Mouse (Mus musculus) midbrain, postnatal 0 days (tissue): ENCODE measurements around the gene Mest. TPM values are rescaled to one million over a fixed set of nuclear protein-coding genes. Genes with fewer than 3 reads are reported as not detected.

Experiments used
- ATAC-seq: fragments of 200-750 bp; cut with Nextera tagmentation; 2 replicates; pipeline ENCODE4 v1.8.0; 2017; ENCODE audit warnings: moderate number of reproducible peaks, mild to moderate bottlenecking, moderate TSS enrichment, moderate library complexity; ENCODE audit not compliant: low FRiP score
- DNase-seq: peaks from one replicate; pipeline ENCODE4 v3.0.0-alpha.2; 2015; ENCODE audit warnings: low spot score
- H3K27ac ChIP-seq: fragments of 300-500 bp; sonication (generic); 2 replicates; pipeline ENCODE4 v1.5.1; 2014; ENCODE audit warnings: low read depth, mild to moderate bottlenecking, low read length, mixed read lengths
- H3K27me3 ChIP-seq: fragments of 300-500 bp; sonication (generic); 2 replicates; pipeline ENCODE4 v1.6.1; 2014; ENCODE audit warnings: low read length, control low read depth, mixed read lengths; ENCODE audit not compliant: insufficient read depth
- H3K36me3 ChIP-seq: fragments of 300-500 bp; sonication (generic); 2 replicates; pipeline ENCODE4 v1.6.1; 2014; ENCODE audit warnings: low read length, control low read depth, mixed read lengths; ENCODE audit not compliant: insufficient read depth
- H3K4me1 ChIP-seq: fragments of 300-500 bp; sonication (generic); 2 replicates; pipeline ENCODE4 v1.6.1; 2014; ENCODE audit warnings: mild to moderate bottlenecking, control low read depth, antibody characterized with exemption, low read length, mixed read lengths; ENCODE audit not compliant: insufficient read depth
- H3K4me2 ChIP-seq: fragments of 300-500 bp; sonication (generic); 2 replicates; pipeline ENCODE4 v1.6.1; 2014; ENCODE audit warnings: low read depth, mild to moderate bottlenecking, low read length, mixed read lengths; ENCODE audit not compliant: poor library complexity, severe bottlenecking
- H3K4me3 ChIP-seq: fragments of 300-500 bp; sonication (generic); 2 replicates; pipeline ENCODE4 v1.5.1; 2014; ENCODE audit warnings: low read depth, mild to moderate bottlenecking, low read length, moderate library complexity
- H3K9ac ChIP-seq: fragments of 300-500 bp; sonication (generic); replicated peaks from 2 replicates; pipeline ENCODE4 v1.6.1; 2014; ENCODE audit warnings: mild to moderate bottlenecking, low read length, moderate library complexity, mixed read lengths; ENCODE audit not compliant: poor library complexity, severe bottlenecking
- H3K9me3 ChIP-seq: fragments of 300-500 bp; sonication (generic); 2 replicates; pipeline ENCODE4 v1.6.1; 2016; ENCODE audit warnings: low read length, control low read depth
- CTCF ChIP-seq: IDR thresholded peaks from 2 replicates; pipeline ENCODE4 v1.5.1; 2016; ENCODE audit warnings: antibody characterized with exemption, mild to moderate bottlenecking
- WGBS: fragments of 180-500 bp; shearing (Covaris S2); extraction: QIAGEN DNeasy Blood & Tissue Kit; methylation state at CpG from one replicate; pipeline ENCODE4 v1.1.7; 2014; 5-methylcytosine and 5-hydroxymethylcytosine counted together
- polyA plus RNA-seq: library from polyadenylated mRNA; unstranded; fragments of >200 nt; fragmentation: Nextera tagmentation; extraction: Ambion mirVana; gene quantifications from 2 replicates; pipeline ENCODE4 v1.2.1, GENCODE M21; 2015
- total RNA-seq: library from RNA; depleted of rRNA; stranded (reverse); fragments of >200 nt; gene quantifications from 2 replicates; pipeline ENCODE4 v1.2.3, GENCODE M21; 2014

The Mest gene
- total and polyA plus RNA-seq, 2 experiments from 2014 or later: 165 to 323 TPM

GRCm38 (mm10) chr6:30711365-30711763 is 12.0 kb upstream of the Mest start:
- Histone ChIP-seq H3K27me3 (no peaks in the 10 kb centered on the region), H3K9me3 (no peaks in the 10 kb centered on the region), H3K4me2 (no peak overlapping the region), H3K9ac (no peak overlapping the region), H3K27ac (no peak overlapping the region), H3K4me3 (no peak overlapping the region), H3K36me3 (no peaks in the 10 kb centered on the region), H3K4me1 (no peaks in the 10 kb centered on the region)
- TF ChIP-seq CTCF: no peak
- 75% methylated on average over 10 of the region's 10 CpGs for WGBS
- ATAC-seq (no peak), DNase-seq (no peak)

- TF ChIP-seq CTCF: no peak
- Histone ChIP-seq H3K4me3 (no peak overlapping the region), H3K27me3 (no peaks in the 10 kb centered on the region), H3K27ac (no peak overlapping the region), H3K4me1 (no peaks in the 10 kb centered on the region), H3K9me3 (no peaks in the 10 kb centered on the region), H3K4me2 (no peak overlapping the region), H3K9ac (no peak overlapping the region), H3K36me3 (no peaks in the 10 kb centered on the region)
- 72% methylated on average over 7 of the region's 7 CpGs for WGBS
- DNase-seq (no peak), ATAC-seq (no peak)
Observed at GRCm38 (mm10) chr6:30712484-30712883, 10.9 kb upstream of the Mest start.

GRCm38 (mm10) chr6:30713455-30713854 is 9.9 kb upstream of the Mest start:
- TF ChIP-seq CTCF: no peak
- no peak overlapping the region for H3K4me2 ChIP-seq
- no peaks in the 10 kb centered on the region for H3K27me3 ChIP-seq
- H3K9me3 ChIP-seq: no peaks in the 10 kb centered on the region
- no peaks in the 10 kb centered on the region for H3K36me3 ChIP-seq
- H3K4me3 ChIP-seq: no peak overlapping the region
- H3K27ac ChIP-seq: no peak overlapping the region
- H3K9ac ChIP-seq: no peak overlapping the region
- DNase-seq (no peak), ATAC-seq (no peak)
- H3K4me1 ChIP-seq: no peaks in the 10 kb centered on the region
- WGBS: 84% methylated on average over 6 of the region's 6 CpGs

GRCm38 (mm10) chr6:30713896-30714295 is 9.5 kb upstream of the Mest start:
- no peak for TF ChIP-seq CTCF
- no peaks in the 10 kb centered on the region for H3K9me3 ChIP-seq
- ATAC-seq (no peak), DNase-seq (no peak)
- 58% methylated on average over 11 of the region's 11 CpGs for WGBS
- no peak overlapping the region for H3K9ac ChIP-seq
- H3K27me3 ChIP-seq: no peaks in the 10 kb centered on the region
- H3K4me1 ChIP-seq: no peaks in the 10 kb centered on the region
- no peak overlapping the region for H3K4me3 ChIP-seq
- no peak overlapping the region for H3K4me2 ChIP-seq
- H3K27ac ChIP-seq: no peak overlapping the region
- H3K36me3 ChIP-seq: no peaks in the 10 kb centered on the region

GRCm38 (mm10) chr6:30714891-30715471 is 8.4 kb upstream of the Mest start:
- Histone ChIP-seq H3K4me2 (no peak overlapping the region), H3K4me1 (no peaks in the 10 kb centered on the region), H3K27me3 (no peaks in the 10 kb centered on the region), H3K4me3 (no peak overlapping the region), H3K27ac (no peak overlapping the region), H3K36me3 (no peaks in the 10 kb centered on the region), H3K9me3 (no peaks in the 10 kb centered on the region), H3K9ac (no peak overlapping the region)
- 80% methylated on average over 5 of the region's 5 CpGs for WGBS
- no peak for TF ChIP-seq CTCF
- no peak for DNase-seq
- no peak for ATAC-seq

- Histone ChIP-seq H3K27ac (no peak overlapping the region), H3K9ac (no peak overlapping the region), H3K9me3 (no peaks in the 10 kb centered on the region), H3K4me3 (no peak overlapping the region), H3K36me3 (no peaks in the 10 kb centered on the region), H3K4me1 (0 out of 2 replicates have a peak, but pooled peaks cover 1% of the 10 kb centered on the region), H3K27me3 (no peaks in the 10 kb centered on the region), H3K4me2 (no peak overlapping the region)
- no peak for DNase-seq
- TF ChIP-seq CTCF: no peak
- no peak for ATAC-seq
- 76% methylated on average over 7 of the region's 7 CpGs for WGBS
Observed at GRCm38 (mm10) chr6:30716796-30717195, 6.6 kb upstream of the Mest start.
